Mouse (Mus musculus) stomach, embryonic 15.5 days (tissue): ENCODE data around the gene Gtpbp8. TPM values are rescaled to one million over a fixed set of nuclear protein-coding genes. Genes with fewer than 3 reads are reported as not detected.
A peak's percentile ranks its signal among the peaks of the same experiment; 100 is the strongest.

Experiments used
- ATAC-seq: fragments of 200-750 bp; cut with Nextera tagmentation; 2 replicates; pipeline ENCODE4 v1.8.0; 2017; ENCODE audit warnings: low read depth, moderate number of reproducible peaks, moderate TSS enrichment; ENCODE audit not compliant: insufficient read depth, low FRiP score
- H3K27ac ChIP-seq: fragments of 300-500 bp; sonication (generic); 2 replicates; pipeline ENCODE4 v1.5.1; 2015; ENCODE audit warnings: mild to moderate bottlenecking, inconsistent platforms
- H3K27me3 ChIP-seq: fragments of 300-500 bp; sonication (generic); replicated peaks from 2 replicates; pipeline ENCODE4 v1.6.1; 2015; ENCODE audit warnings: inconsistent platforms
- H3K36me3 ChIP-seq: fragments of 300-500 bp; sonication (generic); 2 replicates; pipeline ENCODE4 v1.6.1; 2015; ENCODE audit warnings: inconsistent platforms
- H3K4me1 ChIP-seq: fragments of 300-500 bp; sonication (generic); 2 replicates; pipeline ENCODE4 v1.6.1; 2015; ENCODE audit warnings: inconsistent platforms
- H3K4me2 ChIP-seq: fragments of 300-500 bp; sonication (generic); 2 replicates; pipeline ENCODE4 v1.6.1; 2015; ENCODE audit warnings: mild to moderate bottlenecking, inconsistent platforms
- H3K4me3 ChIP-seq: fragments of 300-500 bp; sonication (generic); replicated peaks from 2 replicates; pipeline ENCODE4 v1.5.1; 2015; ENCODE audit warnings: inconsistent platforms
- H3K9ac ChIP-seq: fragments of 300-500 bp; sonication (generic); 2 replicates; pipeline ENCODE4 v1.6.1; 2015; ENCODE audit warnings: inconsistent platforms
- H3K9me3 ChIP-seq: fragments of 300-500 bp; sonication (generic); 2 replicates; pipeline ENCODE4 v1.6.1; 2016; ENCODE audit warnings: inconsistent platforms
- WGBS: fragments of 180-500 bp; shearing (Covaris S2); methylation state at CpG from one replicate; pipeline ENCODE4 v1.1.7; 2015; 5-methylcytosine and 5-hydroxymethylcytosine counted together
- polyA plus RNA-seq: library from polyadenylated mRNA; unstranded; fragments of >200 nt; fragmentation: Nextera tagmentation; extraction: Ambion mirVana; gene quantifications from 2 replicates; pipeline ENCODE4 v1.2.1, GENCODE M21; 2015

Gtpbp8 gene
- polyA plus RNA-seq, 1 experiment from 2014 or later = 30.8 TPM

DNA sequence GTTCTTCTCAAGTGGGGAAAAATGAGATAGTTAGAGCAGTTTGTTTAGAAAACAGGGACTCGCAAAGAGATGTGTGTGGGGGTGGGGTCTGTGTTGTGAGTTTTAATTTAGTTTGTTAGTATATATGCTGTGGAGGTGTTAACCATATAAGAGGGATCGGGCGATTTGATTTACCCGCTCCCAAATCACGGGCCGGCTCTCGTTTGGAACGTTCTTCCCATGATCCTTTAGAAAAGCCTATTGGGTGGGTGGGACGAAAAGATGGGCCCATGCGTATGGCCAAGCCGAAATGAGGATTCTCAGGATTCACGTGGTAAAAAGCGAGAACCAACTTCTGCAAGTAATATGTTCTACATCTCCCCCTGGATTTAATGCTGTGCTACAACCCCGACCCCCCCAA, 21.3 kb downstream of the Gtpbp8 start:
- ATAC-seq = 0 out of 2 replicates have a peak, but pooled peaks have one; percentile 8
- Histone ChIP-seq H3K4me1 (0 out of 2 replicates have a peak, but pooled peaks cover 5% of the 10 kb centered on the region), H3K9me3 (no peaks in the 10 kb centered on the region), H3K27ac (peak overlapping the region; percentile 96), H3K4me2 (peak overlapping the region; percentile 74), H3K36me3 (peaks cover 5% of the 10 kb centered on the region; the same call in 1 of the 2 replicates), H3K9ac (peak overlapping the region; percentile 94), H3K4me3 (peak overlapping the region; percentile 96), H3K27me3 (no peaks in the 10 kb centered on the region)
- WGBS = 2% methylated on average over 14 of the region's 14 CpGs

DNA sequence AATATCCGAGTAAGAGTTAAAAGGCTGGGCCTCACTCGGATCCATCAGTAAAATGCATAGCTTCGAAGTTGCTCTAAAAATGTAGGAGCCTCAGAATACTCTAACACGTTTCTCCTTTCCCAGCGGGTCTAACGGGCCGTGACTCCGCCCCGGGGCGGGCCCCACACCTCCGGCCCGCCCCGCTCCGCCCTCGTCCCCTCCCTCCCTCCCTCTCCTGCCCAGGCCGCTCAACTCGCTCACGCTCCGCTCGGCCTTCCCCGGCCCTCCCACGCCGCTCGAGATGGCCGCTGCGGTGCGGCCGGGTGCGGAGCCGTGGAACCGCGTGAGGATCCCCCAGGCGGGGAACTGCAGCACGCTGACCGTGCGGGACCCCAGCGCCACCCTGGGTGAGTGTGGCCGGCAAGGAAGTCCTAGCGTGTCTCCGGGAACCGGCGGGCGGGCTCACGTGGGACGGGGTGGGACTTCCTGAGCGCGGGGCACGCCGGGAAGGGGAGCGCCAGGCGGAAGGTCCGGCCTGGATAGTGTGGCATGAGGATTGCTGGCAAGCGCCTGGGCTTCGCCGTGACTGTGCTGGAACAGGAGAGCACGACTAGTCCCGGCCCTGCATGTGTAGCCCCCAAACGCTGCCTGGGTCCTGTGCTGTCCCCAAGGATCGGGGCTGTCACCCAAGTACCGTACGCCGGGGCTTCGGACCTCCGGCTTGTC, 21.9 kb downstream of the Gtpbp8 start, which contains the start of gene Nepro:
Gene Nepro, plus strand, starts transcription at position 219 of the 705 bp plus-strand sequence.
- peak; percentile 97 for ATAC-seq
- H3K9ac ChIP-seq = peak within 1 kb of the TSS; percentile 94
- WGBS = 1% methylated on average over 59 of the region's 64 CpGs

DNA sequence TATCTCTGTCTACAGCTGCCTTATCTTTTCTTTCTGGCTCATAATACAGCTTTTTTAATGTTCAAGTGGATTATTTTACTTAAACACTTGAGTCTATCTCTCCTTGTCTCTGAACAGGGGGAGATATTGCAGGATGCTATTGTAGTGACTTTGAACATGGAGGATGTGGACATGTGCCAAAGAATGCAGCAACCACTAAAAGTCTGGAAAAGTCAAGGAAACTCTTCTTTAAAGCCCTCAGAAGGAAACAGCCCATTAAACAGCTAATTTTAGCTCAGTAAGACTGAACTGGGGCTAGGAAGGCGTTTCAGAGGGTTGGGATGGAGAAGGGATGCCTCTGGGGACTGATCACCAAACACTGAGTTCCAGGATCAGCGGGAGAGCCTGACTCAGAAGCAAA, 23.5 kb downstream of the Gtpbp8 start:
- Histone ChIP-seq H3K27me3 (no peaks in the 10 kb centered on the region), H3K4me3 (no peak overlapping the region), H3K4me2 (no peak overlapping the region), H3K27ac (0 out of 2 replicates have a peak overlapping the region, but pooled peaks have one; percentile 46), H3K9ac (no peak overlapping the region), H3K4me1 (0 out of 2 replicates have a peak, but pooled peaks cover 5% of the 10 kb centered on the region), H3K36me3 (no peaks in the 10 kb centered on the region), H3K9me3 (no peaks in the 10 kb centered on the region)
- WGBS = 72% methylated on average over 2 of the region's 2 CpGs
- no peak for ATAC-seq

More for the DNA sequence above, 21.9 kb downstream of the Gtpbp8 start, which contains the start of gene Nepro:
- peak within 1 kb of the TSS; percentile 96 for H3K4me3 ChIP-seq
- peak within 1 kb of the TSS; percentile 96 for H3K27ac ChIP-seq
- peak within 1 kb of the TSS; percentile 74 for H3K4me2 ChIP-seq
- no peaks in the 10 kb centered on the region for H3K9me3 ChIP-seq
- H3K36me3 ChIP-seq = no peaks in the 10 kb centered on the region; the same call in 1 of the 2 replicates
- H3K4me1 ChIP-seq = 0 out of 2 replicates have a peak, but pooled peaks cover 5% of the 10 kb centered on the region
- H3K27me3 ChIP-seq = no peaks in the 10 kb centered on the region

DNA sequence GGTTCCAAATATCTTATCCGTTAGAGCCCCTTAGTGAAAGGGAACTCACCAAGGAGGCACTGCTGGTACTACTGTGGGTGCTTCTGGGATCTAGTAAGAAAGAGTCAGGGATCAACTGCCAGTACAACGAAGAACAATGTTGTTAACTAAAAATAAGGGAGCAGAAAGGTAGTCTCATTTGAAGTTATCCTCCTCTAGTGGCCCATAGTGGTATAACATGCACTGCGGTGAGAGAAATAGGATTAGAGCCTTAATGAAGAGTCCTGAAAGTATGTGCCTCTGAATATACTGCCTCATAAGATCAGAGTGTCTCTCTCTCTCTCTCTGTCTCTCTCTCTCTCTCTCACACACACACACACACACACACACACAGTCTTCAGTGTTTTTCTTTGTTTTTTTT, 25.6 kb downstream of the Gtpbp8 start:
- Histone ChIP-seq H3K9ac (no peak overlapping the region), H3K4me1 (no peaks in the 10 kb centered on the region), H3K36me3 (no peaks in the 10 kb centered on the region), H3K9me3 (no peaks in the 10 kb centered on the region), H3K27ac (no peak overlapping the region), H3K4me2 (no peak overlapping the region), H3K4me3 (no peak overlapping the region), H3K27me3 (no peaks in the 10 kb centered on the region)
- 80% methylated on average over 3 of the region's 3 CpGs for WGBS
- ATAC-seq = no peak

DNA sequence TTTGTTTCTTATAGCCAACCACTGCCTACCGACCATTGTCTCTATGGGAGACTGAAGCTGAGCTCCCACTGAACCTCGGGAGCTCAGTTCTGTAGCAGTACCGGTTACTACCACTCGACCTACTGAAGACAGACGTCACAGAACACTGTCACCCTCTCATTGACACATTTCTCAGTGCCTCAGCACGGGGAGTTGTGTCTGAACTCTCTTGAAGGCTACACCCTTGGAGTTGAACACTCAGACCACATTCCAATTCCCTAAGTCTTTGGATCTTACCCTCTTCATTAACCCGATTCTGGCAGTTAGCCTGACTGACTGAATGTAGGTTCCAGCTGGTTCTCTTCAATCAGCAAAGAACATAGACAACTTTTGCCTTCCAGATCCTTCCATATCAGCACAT, 26.8 kb downstream of the Gtpbp8 start:
- H3K27ac ChIP-seq = no peak overlapping the region

DNA sequence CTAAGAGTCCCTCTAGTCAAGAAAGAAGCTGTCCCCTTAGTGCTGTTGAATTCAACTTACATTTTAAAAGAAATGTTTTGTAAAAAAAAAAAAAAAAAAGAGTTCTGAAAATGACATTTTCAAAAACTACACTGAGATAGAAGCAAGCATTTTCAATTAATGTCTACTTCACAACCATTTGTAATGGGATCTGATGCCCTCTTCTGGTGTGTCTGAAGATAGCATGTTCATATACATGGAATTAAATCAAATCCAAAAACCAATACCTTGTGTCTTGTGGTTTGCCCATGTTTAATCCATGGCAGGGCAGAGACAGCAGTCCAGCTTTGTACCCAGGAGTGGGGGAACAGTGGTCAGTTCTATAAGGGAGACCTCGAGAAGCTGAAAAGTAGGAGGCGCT, 28.3 kb downstream of the Gtpbp8 start:
- 71% methylated on average over 2 of the region's 2 CpGs for WGBS
- Histone ChIP-seq H3K27ac (no peak overlapping the region), H3K4me1 (no peaks in the 10 kb centered on the region), H3K36me3 (no peaks in the 10 kb centered on the region), H3K9me3 (no peaks in the 10 kb centered on the region), H3K27me3 (no peaks in the 10 kb centered on the region), H3K4me2 (no peak overlapping the region), H3K4me3 (no peak overlapping the region), H3K9ac (no peak overlapping the region)
- ATAC-seq = no peak

More for the DNA sequence above, 26.8 kb downstream of the Gtpbp8 start:
- Histone ChIP-seq H3K4me2 (no peak overlapping the region), H3K4me1 (no peaks in the 10 kb centered on the region), H3K36me3 (no peaks in the 10 kb centered on the region), H3K4me3 (no peak overlapping the region), H3K9ac (no peak overlapping the region), H3K27me3 (no peaks in the 10 kb centered on the region), H3K9me3 (no peaks in the 10 kb centered on the region)
- WGBS = 66% methylated on average over 7 of the region's 7 CpGs
- ATAC-seq = no peak

DNA sequence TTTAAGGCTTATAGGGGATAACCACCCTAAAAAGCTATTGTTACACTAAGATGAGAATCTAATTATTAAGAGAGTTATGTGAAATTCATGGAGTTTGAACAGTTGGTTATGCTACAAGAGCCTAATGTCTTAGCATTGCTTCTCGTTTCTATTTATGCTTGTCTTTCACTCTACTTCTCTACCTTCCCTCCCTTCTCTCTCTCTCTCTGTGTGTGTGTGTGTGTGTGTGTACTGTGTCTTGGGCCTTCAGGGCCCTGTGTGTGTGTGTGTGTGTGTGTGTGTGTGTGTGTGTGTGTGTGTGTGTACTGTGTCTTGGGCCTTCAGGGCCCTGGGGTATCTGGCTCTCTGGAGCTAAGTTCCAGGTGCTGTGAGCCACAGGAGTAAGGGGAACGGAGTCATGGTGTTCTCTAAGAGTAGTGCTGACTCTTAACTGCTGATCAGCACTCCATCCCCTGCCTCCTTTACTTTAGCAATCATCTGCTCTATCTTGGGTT, 29.0 kb downstream of the Gtpbp8 start:
- Histone ChIP-seq H3K27ac (no peak overlapping the region), H3K4me3 (no peak overlapping the region), H3K27me3 (no peaks in the 10 kb centered on the region), H3K4me2 (no peak overlapping the region), H3K4me1 (no peaks in the 10 kb centered on the region), H3K36me3 (no peaks in the 10 kb centered on the region), H3K9ac (no peak overlapping the region), H3K9me3 (no peaks in the 10 kb centered on the region)
- no peak for ATAC-seq
- WGBS = 69% methylated on average over 2 of the region's 2 CpGs

DNA sequence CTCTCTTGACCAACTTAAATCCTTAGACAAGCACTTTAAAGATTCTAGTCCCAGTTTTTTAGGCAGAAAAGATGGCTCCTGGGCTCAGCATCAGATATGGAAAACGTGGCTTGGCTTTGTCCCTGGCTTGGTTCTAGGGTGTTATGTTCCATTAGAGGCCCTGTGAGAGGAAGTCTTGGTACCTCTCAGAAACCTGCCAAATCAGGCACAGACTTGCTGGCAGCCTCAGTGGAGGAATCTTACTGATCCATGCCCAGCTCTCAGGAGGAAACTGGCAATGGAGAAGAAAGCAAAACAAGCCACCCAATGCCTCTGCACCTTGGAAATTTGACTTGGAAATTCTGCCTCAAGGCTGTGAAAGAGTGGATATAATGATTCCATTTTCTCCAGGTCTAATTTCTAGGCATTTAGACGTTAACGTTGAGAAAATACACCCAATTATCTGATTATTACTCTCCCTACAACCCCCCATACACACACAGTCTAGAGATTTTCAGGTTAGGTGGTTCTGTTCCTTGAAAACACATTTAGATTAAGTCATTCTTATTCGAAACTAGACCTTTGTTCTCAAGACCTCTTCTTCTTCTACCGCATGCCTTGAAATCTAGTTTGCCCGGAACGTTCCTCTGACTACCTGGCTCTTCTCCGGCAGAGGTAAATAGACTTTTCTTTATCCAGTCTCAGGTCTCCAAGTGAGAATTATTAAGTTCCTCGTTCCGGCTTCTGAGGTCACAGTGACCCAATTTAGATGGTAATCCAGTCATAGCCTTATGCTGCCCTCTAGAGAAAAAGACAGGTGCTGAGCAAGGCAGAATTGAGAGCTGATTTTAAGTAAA, 29.6 kb downstream of the Gtpbp8 start:
- Histone ChIP-seq H3K27ac (peak overlapping the region; percentile 6; the same call in 1 of the 2 replicates), H3K9ac (no peak overlapping the region), H3K9me3 (no peaks in the 10 kb centered on the region), H3K27me3 (no peaks in the 10 kb centered on the region), H3K4me1 (no peaks in the 10 kb centered on the region), H3K4me2 (no peak overlapping the region), H3K36me3 (no peaks in the 10 kb centered on the region), H3K4me3 (no peak overlapping the region)
- peak; percentile 56; the same call in 1 of the 2 replicates for ATAC-seq
- 35% methylated on average over 10 of the region's 10 CpGs for WGBS

DNA sequence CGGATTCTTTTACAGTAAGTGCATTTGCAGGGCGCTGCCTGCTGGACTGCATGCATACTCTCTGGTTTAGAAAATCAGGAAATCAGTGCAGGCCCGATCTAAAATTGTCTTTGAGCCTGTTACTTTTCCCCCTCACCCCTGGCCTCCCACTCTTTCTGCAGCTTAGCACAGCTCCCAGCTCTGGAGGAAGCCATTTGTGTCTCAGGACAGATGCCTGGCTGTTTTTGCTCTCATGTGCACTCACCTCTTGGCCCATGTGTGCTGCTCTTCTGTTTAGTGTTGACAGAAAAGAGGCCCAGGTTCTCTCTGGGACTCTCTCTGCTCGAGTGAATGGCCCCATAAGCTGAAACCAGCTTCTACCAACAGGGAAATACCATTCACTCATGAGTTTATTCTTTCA, 42.7 kb downstream of the Gtpbp8 start:
- Histone ChIP-seq H3K36me3 (no peaks in the 10 kb centered on the region), H3K27ac (peak overlapping the region; percentile 83), H3K27me3 (no peaks in the 10 kb centered on the region), H3K9me3 (no peaks in the 10 kb centered on the region), H3K4me3 (no peak overlapping the region), H3K4me1 (peaks cover 10% of the 10 kb centered on the region; the same call in 1 of the 2 replicates), H3K9ac (no peak overlapping the region), H3K4me2 (no peak overlapping the region)
- WGBS = 22% methylated on average over 4 of the region's 4 CpGs
- ATAC-seq = peak; percentile 63; the same call in 1 of the 2 replicates

DNA sequence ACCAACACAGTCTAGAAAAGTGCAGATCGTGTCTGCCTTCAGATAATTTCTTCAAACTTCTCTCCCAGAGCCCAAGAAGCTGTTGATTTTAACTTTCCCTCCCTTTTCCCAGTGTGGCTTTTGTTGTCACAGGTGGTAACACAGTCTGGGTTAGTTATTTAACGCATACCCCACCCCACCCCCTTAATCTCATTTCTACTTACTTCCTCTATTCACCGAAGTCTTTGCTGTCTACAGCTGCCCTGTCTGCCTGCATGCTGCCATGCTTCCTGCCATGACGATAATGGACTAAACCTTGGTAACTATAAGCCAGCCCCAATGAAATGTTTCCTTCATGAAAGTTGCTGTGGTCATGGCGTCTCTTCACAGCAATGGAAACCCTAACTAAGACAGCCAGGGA, 43.9 kb downstream of the Gtpbp8 start:
- no peaks in the 10 kb centered on the region for H3K36me3 ChIP-seq
- H3K9me3 ChIP-seq = no peaks in the 10 kb centered on the region
- no peak overlapping the region for H3K4me3 ChIP-seq
- H3K27me3 ChIP-seq = no peaks in the 10 kb centered on the region
- no peak for ATAC-seq
- peaks cover 10% of the 10 kb centered on the region; the same call in 1 of the 2 replicates for H3K4me1 ChIP-seq
- 57% methylated on average over 5 of the region's 5 CpGs for WGBS
- H3K4me2 ChIP-seq = no peak overlapping the region
- no peak overlapping the region for H3K9ac ChIP-seq
- no peak overlapping the region for H3K27ac ChIP-seq

DNA sequence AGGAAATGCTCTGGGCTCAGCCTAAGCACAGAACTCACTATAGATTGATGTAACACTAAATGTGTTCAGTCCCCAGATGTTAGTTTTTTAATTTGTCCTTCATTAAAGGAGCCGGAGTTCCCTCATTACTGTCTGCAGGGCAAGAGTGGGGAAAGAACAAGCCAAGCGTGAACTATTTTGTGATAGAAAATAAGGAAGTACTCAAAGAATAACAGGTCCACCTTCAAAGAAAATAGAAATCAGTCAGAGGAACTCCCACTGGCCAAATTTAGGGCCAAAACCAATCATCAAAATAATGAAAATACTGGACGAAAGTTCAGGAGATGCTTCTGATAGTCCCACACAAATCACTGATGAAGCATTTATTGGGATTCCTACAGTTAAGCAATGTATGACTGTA, 45.0 kb downstream of the Gtpbp8 start:
- Histone ChIP-seq H3K36me3 (no peaks in the 10 kb centered on the region), H3K9me3 (no peaks in the 10 kb centered on the region), H3K27me3 (no peaks in the 10 kb centered on the region), H3K9ac (no peak overlapping the region), H3K4me3 (no peak overlapping the region), H3K4me2 (no peak overlapping the region), H3K4me1 (peaks cover 13% of the 10 kb centered on the region), H3K27ac (no peak overlapping the region)
- WGBS = 90% methylated on average over 3 of the region's 3 CpGs
- no peak for ATAC-seq
